Mouse (Mus musculus) urinary bladder, postnatal 14 days (tissue): ENCODE results near the gene Rev3l.
A peak's percentile ranks its signal among the peaks of the same experiment; 100 is the strongest.

ENCODE experiments used
- DNase-seq: peaks from one replicate; pipeline ENCODE4 v3.0.0; 2021; ENCODE audit warnings: low spot score

Rev3l gene

DNA sequence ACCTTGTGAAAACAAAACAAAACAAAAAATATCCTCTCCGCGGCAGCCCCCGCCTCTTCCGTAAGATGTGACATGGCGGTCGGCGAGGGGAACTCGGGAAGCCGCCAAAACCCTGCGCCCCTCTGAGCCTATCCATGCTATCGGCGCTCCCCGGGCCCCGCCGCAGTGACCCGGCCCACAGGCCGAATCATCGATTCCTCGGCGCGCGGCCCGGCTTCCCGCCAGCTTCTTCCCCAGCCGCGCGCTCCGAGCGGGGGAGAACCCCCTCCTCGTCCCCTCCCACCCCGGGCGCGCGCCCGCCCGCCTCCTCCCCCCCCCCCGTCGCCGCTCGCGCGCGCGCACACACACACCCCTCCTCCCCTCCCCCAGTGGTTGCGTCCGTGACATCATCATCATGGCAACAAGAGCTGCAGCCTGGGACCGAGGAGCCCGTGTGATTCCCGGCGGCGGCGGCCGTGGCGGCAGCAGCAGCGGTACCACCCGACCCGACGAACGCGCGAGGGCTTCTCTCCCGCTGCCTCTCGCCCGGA is at the start of gene Rev3l:
Gene Rev3l, plus strand, starts transcription at position 383 of the 530 bp plus-strand sequence.
- DNase-seq = peak; percentile 91

- DNase-seq = no peak
Measured at GRCm38 (mm10) chr10:39682556-39682955, 49.4 kb upstream of the Rev3l start.

- DNase-seq = no peak
Measured at GRCm38 (mm10) chr10:39683481-39683880, 48.4 kb upstream of the Rev3l start.

GRCm38 (mm10) chr10:39686811-39687210 is 45.1 kb upstream of the Rev3l start:
- no peak for DNase-seq

DNA sequence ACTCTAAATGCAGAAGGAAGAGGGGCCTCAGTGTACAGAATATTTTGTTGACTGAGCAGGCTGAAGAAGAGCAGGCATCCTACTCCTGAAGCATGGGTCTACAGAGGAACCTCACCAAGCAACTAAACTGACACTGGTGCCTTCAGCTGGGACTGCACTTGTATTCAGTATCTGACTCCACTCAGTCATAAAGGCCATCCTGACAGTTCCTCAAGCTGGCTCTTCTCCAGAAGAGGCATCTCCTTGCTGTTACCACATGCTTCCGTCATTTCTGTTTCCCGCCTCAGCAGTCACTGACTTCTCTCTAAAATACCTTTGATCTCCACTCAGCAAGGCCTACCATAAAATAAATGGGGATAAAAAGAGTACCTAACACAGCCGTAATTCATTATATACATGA is 44.1 kb upstream of the Rev3l start:
- DNase-seq = no peak

- no peak for DNase-seq
Measured at GRCm38 (mm10) chr10:39691351-39692064, 40.4 kb upstream of the Rev3l start.

DNA sequence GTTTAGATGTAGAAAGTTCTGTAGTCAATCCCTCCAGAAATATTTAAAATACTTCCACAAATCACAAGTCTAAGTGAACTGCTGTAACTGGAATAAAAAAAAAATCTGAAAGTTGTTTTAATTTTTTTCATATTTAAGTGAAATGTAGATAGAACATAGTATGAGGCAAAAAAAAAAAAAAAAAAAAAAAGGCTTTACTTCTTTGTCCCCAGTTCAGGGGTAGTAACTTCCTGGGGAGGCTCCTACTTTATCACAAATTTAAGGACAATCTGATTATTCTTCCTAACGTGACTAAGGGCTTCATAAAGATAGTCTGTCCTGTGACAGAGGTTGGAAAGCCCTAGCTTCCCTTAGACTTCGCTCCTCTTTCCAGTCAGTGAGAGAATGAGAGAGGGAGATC is 39.8 kb upstream of the Rev3l start:
- DNase-seq = no peak

- DNase-seq = no peak
Measured at GRCm38 (mm10) chr10:39707717-39708510, 24.0 kb upstream of the Rev3l start.

DNA sequence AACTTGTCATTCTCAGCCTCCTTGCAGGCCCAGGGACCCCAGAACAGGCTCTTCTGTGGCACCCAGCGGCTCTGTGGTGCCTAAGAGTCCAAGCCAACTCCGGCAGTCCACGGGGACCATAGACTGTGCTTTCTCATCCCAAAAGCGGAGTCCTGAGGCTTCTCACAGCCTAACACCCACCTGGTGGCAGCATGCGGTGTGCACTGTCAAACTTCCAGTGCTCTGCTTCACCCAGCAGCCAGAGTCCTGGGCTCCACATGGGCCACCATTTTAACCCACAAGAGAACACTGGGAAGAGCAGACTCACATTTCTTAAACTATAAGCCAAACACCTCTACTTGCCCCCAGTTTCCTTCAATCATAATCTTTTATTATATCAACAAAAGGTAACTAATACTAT is 15.0 kb upstream of the Rev3l start:
- DNase-seq = no peak

GRCm38 (mm10) chr10:39730976-39731735 is 762 bp upstream of the Rev3l start:
- peak; percentile 96 for DNase-seq

DNA sequence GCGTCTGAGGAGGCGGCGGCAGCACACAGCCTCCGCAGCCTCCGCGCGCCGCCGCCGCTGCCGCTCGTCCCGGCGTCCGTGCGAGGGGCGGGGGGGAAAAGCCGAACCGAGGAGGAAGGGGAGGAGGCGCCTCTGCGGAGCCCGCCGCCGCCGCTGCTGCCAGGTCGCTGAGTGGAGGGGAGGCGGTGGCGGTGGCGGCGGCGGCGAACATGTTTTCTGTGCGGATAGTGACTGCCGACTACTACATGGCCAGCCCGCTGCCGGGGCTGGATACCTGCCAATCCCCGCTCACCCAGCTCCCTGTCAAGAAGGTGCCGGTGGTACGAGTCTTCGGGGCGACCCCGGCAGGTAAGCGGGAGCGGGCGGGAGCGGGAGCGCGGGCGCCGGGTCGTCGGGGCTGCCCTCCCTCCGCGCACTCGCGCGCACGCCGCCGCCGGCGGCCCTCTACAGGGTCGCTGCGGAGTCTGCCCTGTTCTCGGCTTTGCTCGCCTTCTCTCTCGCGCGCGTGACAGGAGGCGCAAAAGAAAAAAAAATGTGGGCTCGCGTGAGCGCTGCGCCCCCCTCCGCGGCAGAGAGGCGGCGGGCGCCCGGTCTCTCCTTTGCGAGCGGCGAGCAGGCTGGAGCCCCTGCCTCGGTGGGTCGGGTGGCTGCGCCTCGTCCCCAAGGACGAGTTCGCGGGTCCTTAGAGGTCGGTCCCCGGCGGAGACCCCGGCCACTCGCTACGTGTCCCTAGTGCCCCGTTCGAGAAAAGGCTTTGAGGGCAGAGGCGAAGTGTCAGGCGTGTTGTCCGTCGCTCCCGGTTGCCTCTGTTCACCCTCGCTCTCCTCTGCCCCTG is 565 bp downstream of the Rev3l start:
- peak; percentile 77 for DNase-seq

DNA sequence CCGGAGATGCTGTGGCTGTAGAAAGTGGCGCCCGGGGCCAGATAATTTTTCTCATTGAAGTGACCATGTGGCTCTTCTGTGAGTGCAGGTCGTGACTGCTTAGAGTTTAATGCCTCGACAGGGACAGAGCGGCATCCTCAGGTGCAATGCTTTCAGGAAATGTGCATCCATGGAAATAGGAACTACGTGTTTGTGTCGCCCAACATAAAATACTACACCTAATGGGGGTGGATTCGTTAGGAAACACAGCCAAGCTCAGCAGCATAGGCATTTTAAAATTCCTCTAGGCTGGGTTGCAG is 1.1 kb downstream of the Rev3l start:
- DNase-seq = no peak

- DNase-seq = no peak
Measured at GRCm38 (mm10) chr10:39733421-39733930, 1.6 kb downstream of the Rev3l start.

- DNase-seq = no peak
Measured at GRCm38 (mm10) chr10:39736187-39736586, 4.3 kb downstream of the Rev3l start.

DNA sequence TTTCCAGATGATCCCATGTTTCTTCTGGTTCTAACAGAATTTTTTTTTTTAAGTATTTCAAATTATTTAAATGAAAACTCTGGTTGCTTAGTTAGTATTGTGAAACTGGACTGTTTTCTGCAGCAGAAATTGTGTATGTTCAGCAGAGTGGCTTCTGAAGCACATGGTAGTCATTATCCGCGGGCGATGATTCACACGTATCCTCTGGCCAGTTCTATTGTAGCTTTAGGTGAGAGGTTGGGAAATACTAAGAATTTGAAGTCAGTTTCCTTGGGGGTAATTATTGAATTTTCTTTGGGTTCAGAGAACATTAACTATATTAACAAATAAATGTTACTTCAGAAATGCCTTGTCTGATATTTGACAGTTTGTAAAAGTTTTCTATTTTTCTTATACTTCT is 10.1 kb downstream of the Rev3l start:
- DNase-seq = no peak

DNA sequence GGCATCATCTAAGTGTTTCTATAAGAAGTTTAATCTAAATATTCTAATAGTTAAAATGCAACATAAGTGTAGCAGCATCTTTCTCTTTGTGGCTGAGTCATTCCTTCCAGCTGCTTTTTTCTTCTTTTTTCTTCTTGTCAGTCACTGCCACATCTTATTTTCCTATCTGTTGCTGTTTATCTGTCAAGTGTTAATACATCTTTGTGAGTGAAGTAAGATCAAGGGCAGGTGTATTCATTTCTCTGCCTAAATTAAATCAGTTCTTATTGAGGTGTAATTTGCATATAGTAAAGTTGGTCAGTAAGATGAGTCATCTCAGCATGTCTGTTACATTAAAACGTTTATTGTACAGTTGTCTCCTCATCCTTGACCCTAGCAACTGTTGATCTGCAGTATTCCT is 32.8 kb downstream of the Rev3l start:
- no peak for DNase-seq

DNA sequence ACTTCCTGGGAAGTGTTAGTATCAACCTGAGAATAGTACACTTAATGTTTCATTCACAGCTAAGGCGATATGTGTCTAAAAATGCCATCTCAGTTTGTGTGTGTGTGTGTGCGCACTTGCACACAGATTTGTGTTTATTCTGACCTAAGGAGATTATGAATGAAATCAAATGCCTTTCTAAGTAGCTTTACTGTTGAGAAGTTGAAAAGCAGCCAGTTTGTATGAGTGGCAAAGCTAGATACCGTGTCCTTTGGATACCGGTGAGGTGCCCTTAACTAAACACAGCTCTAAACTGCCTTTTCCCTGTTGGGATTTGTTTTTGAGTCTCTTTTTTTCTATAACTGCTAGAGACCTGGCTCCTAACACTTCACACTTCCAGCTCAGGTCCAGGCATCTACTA is 34.8 kb downstream of the Rev3l start:
- DNase-seq = no peak

DNA sequence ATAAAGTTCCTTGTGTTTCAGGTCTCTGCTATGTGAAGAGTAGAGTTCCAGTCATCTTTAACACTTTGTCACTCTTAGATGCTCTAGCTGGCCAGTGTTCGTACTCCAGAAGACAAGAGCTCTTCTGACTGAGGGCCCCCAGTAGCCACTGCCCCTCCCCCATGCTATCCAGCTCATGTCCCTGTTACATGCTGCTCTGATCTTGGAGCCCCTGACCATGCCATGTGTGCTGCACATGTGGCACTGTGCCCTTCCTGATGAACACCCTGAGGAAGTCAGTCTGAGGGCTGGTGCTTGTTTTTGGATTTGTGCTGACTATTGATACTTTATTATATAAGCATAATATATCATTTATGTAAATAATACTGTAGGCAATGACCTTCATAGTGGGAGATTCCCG is 40.3 kb downstream of the Rev3l start:
- no peak for DNase-seq

DNA sequence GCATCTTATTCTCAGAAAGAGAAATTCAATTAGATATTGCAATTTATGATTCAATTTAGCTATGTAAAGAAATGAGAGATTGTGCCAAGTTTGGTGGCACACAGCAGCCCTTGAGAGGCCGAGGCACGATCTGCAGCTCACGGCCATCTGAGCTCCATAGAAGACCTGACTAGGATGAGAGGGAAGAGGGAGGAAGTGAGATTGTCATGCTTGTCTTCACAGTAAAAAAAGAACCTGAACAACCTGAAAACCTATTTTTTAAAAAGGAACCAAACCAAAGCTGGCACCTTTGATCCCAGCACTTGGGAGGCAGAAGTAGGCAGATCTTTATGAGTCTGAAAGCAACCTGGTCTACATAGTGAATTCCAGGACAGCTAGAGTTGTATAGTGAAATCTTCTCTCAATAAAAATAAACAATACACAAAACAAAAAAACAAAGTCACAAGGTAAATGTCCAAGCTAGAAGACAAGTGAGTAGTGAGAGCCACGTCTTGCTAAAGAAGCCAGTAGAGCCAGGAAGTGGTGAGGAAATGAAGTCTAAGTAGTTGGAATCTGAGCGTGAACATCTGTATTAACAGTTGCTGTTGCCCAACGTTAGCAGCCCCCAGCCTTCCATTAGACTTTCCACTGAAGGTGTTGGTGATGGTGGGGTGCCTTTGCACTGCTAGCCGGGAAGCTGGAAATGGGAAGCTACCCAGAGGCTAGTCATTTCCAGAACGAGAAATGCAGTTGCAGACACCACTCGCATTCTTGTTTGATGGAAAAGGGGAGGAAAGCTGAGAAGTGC is 42.2 kb downstream of the Rev3l start:
- DNase-seq = no peak

DNA sequence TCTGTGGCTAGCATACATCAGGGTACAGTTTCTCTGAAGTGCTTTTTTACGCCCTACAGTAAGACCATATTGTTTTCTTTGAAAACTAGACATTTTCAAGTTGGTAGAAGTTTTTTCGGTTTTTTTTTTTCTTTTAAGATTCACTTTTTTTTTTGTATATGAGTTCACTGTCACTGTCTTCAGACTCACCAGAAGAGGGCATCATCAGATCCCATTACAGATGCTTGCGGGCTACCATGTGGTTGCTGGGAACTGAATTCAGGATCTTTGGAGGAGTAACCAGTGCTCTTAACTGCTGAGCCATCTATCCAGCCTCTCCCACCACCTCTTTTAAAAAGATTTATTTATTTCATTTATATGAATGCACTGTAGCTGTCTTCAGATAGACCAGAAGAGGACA is 45.0 kb downstream of the Rev3l start:
- no peak for DNase-seq

GRCm38 (mm10) chr10:39778305-39778704 is 46.4 kb downstream of the Rev3l start:
- no peak for DNase-seq
